Comparison of ENCODE assay signal across 13 mouse cellular contexts in the genomic region with DNA sequence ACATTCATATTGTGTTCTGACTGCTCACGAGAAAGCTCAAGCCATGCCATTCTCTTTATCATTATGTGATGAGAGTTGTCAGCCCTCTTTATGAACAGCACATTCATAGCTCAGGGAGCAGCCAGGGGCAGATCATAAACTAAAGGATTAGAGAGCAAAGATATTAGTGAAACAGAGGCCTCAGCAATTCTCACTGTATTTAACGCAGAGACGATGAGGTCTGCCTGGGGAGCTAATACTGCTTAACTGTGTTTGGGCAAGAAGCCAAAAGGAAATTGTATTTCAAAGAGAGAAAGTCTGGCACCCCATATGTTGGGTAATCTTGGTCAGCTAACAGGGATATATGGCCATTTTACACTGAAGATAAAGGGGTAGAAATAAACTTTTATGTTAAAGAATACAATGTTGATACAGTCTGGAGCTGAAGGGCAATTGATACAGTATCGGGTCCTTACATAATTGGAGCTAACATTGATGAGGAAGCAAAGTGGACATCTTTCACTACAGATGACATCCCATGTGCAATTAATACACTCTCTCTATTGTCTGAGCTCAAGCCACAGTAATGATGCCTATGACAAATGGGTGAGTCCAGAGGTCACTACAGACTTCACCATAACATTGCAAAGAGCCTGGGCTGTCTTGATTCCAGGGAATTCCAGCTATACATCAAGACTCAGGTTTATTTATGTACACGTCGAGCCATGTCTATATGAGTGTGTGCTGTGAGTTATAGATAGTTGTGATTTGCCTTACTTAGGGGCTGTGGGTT.
DNase-seq lines count a peak whose midpoint lies in the region; ATAC-seq lines count a peak whose summit lies in the region.
"Had no signal": no experiment of that assay in that cellular context is flagged by ENCODE, and none has a peak within 500 bp of the region (broad histone marks: within the 10 kb centered on the region; RNA-seq: fewer than 3 reads in every experiment).

No protein-coding gene starts in this region.

- H3K27ac ChIP-seq in forebrain, embryonic 12.5 days = peak overlapping the region; percentile 19; the same call in 1 of the 2 replicates
- H3K27ac ChIP-seq in forebrain, embryonic 11.5 days (ENCODE audit: low read depth, low read length) = no peak overlapping the region
- no peak overlapping the region for H3K27ac ChIP-seq in neural tube, embryonic 12.5 days
- no peak overlapping the region for H3K27ac ChIP-seq in stomach, embryonic 16.5 days (ENCODE audit: low read length)
- H3K27ac ChIP-seq: heart, adult 2 months had no signal

- no peaks in the 10 kb centered on the region for H3K4me1 ChIP-seq in forebrain, embryonic 12.5 days
- H3K4me1 ChIP-seq in forebrain, embryonic 11.5 days (replicated peaks; ENCODE audit: control insufficient read depth, insufficient read depth, low read length) = no peaks in the 10 kb centered on the region
- H3K4me1 ChIP-seq in neural tube, embryonic 12.5 days = no peaks in the 10 kb centered on the region
- H3K4me1 ChIP-seq in stomach, embryonic 16.5 days (ENCODE audit: control insufficient read depth, insufficient read depth, low read length) = peaks cover 15% of the 10 kb centered on the region

- ATAC-seq in forebrain, embryonic 12.5 days (ENCODE audit: low FRiP score) = 0 out of 2 replicates have a peak, but pooled peaks have one; percentile 60
- no peak; the same call in 1 of the 2 replicates for ATAC-seq in forebrain, embryonic 11.5 days (replicated peaks; ENCODE audit: low FRiP score)
- 0 out of 2 replicates have a peak, but pooled peaks have one; percentile 38 for ATAC-seq in neural tube, embryonic 12.5 days (ENCODE audit: low FRiP score, low read depth)
- peak; percentile 80 for ATAC-seq in stomach, embryonic 16.5 days (ENCODE audit: insufficient read depth, low FRiP score)

- H3K4me2 ChIP-seq in forebrain, embryonic 12.5 days = no peak overlapping the region
- H3K4me2 ChIP-seq in forebrain, embryonic 11.5 days (ENCODE audit: low read depth, low read length, severe bottlenecking) = no peak overlapping the region
- no peak overlapping the region for H3K4me2 ChIP-seq in neural tube, embryonic 12.5 days (replicated peaks)
- no peak overlapping the region for H3K4me2 ChIP-seq in stomach, embryonic 16.5 days (ENCODE audit: low read depth, low read length)

- H3K4me3 ChIP-seq in forebrain, embryonic 12.5 days (replicated peaks) = no peak overlapping the region
- H3K4me3 ChIP-seq in forebrain, embryonic 11.5 days (ENCODE audit: low read depth, low read length) = no peak overlapping the region
- no peak overlapping the region for H3K4me3 ChIP-seq in neural tube, embryonic 12.5 days
- no peak overlapping the region for H3K4me3 ChIP-seq in stomach, embryonic 16.5 days (replicated peaks; ENCODE audit: low read length)
- H3K4me3 ChIP-seq: heart, adult 2 months had no signal

- DNase-seq in forebrain, embryonic 11.5 days (ENCODE audit: low spot score) = no peak
- DNase-seq in neural tube, embryonic 10.5 days (ENCODE audit: extremely low spot score, low spot score) = no peak
- DNase-seq in mesoderm, embryonic 11.5 days (ENCODE audit: low read depth, low spot score) = peak; percentile 13
- no peak for DNase-seq in urinary bladder, postnatal 14 days (ENCODE audit: low spot score)
- no peak for DNase-seq in kidney, postnatal 25 days
- DNase-seq: adrenal gland, adult 2 months; cerebellum, adult 2 months; heart, adult 2 months; heart, postnatal 4 days; thymus, adult 2 months had no signal

- WGBS in forebrain, embryonic 12.5 days = 70% methylated on average over 6 of the region's 6 CpGs
- 80% methylated on average over 6 of the region's 6 CpGs for WGBS in forebrain, embryonic 11.5 days
- 65% methylated on average over 6 of the region's 6 CpGs for WGBS in neural tube, embryonic 12.5 days
- 38% methylated on average over 6 of the region's 6 CpGs for WGBS in stomach, embryonic 16.5 days

- no peaks in the 10 kb centered on the region for H3K36me3 ChIP-seq in forebrain, embryonic 12.5 days (replicated peaks)
- H3K36me3 ChIP-seq in forebrain, embryonic 11.5 days (ENCODE audit: control insufficient read depth, insufficient read depth, low read length) = no peaks in the 10 kb centered on the region
- H3K36me3 ChIP-seq in neural tube, embryonic 12.5 days = no peaks in the 10 kb centered on the region
- no peaks in the 10 kb centered on the region for H3K36me3 ChIP-seq in stomach, embryonic 16.5 days (ENCODE audit: control insufficient read depth, insufficient read depth, low read length)

- H3K9me3 ChIP-seq in forebrain, embryonic 12.5 days = no peaks in the 10 kb centered on the region
- H3K9me3 ChIP-seq in forebrain, embryonic 11.5 days (ENCODE audit: control insufficient read depth, low read length) = no peaks in the 10 kb centered on the region
- H3K9me3 ChIP-seq in neural tube, embryonic 12.5 days = no peaks in the 10 kb centered on the region
- H3K9me3 ChIP-seq in stomach, embryonic 16.5 days (replicated peaks; ENCODE audit: control insufficient read depth, low read length) = no peaks in the 10 kb centered on the region

- H3K27me3 ChIP-seq in forebrain, embryonic 12.5 days = no peaks in the 10 kb centered on the region
- H3K27me3 ChIP-seq in forebrain, embryonic 11.5 days (ENCODE audit: control insufficient read depth, insufficient read depth, low read length) = no peaks in the 10 kb centered on the region
- H3K27me3 ChIP-seq in neural tube, embryonic 12.5 days (replicated peaks) = no peaks in the 10 kb centered on the region
- no peaks in the 10 kb centered on the region for H3K27me3 ChIP-seq in stomach, embryonic 16.5 days (ENCODE audit: control insufficient read depth, insufficient read depth, low read length)

- H3K9ac ChIP-seq in forebrain, embryonic 12.5 days = no peak overlapping the region
- no peak overlapping the region for H3K9ac ChIP-seq in forebrain, embryonic 11.5 days (ENCODE audit: low read length)
- H3K9ac ChIP-seq in neural tube, embryonic 12.5 days = no peak overlapping the region
- H3K9ac ChIP-seq in stomach, embryonic 16.5 days (ENCODE audit: low read length) = no peak overlapping the region
